Comparison of ENCODE assay signal across 23 mouse cellular contexts in the genomic region with DNA sequence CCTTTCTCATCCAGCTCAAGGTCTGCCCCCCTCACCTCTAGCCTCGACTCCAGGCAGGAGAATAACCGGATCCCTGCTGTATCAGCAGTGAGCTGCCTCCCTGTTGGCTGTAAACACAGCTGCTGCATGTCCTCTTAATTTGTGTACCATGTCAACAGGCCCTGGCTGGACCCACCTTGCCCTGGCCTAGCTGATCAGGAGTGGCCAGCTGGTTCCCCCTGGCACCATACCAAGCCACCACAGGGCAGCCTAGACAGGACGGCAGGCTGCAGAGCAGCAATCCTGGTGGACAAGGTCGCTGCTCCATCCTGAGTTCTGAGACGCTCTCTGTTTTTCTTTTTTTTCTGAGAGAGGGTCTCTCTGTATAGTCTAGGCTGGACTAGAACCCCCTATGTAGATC. TPM values are rescaled to one million over a fixed set of nuclear protein-coding genes. Genes with fewer than 3 reads are reported as not detected.
A peak's percentile ranks its signal among the peaks of the same experiment; 100 is the strongest.
DNase-seq lines count a peak whose midpoint lies in the region; ATAC-seq and TF ChIP-seq lines count a peak whose summit lies in the region.
"Had no signal": no experiment of that assay in that cellular context is flagged by ENCODE, and none has a peak within 500 bp of the region (broad histone marks: within the 10 kb centered on the region; RNA-seq: fewer than 3 reads in every experiment).

No protein-coding gene starts in this region.

- peaks cover 14% of the 10 kb centered on the region for H3K4me1 ChIP-seq in intestine, embryonic 16.5 days (ENCODE audit: control insufficient read depth, insufficient read depth, low read length)
- H3K4me1 ChIP-seq in intestine, embryonic 15.5 days (replicated peaks) = peaks cover 17% of the 10 kb centered on the region; the same call in 1 of the 2 replicates
- no peaks in the 10 kb centered on the region for H3K4me1 ChIP-seq in liver, adult 2 months (ENCODE audit: control insufficient read depth, insufficient read depth, low read length)
- peaks cover 3% of the 10 kb centered on the region; the same call in 1 of the 2 replicates for H3K4me1 ChIP-seq in liver, embryonic 12.5 days

- ATAC-seq in intestine, embryonic 16.5 days = peak; percentile 50; the same call in 1 of the 2 replicates
- no peak for ATAC-seq in intestine, embryonic 15.5 days
- no peak for ATAC-seq in liver, embryonic 12.5 days
- ATAC-seq: forebrain, embryonic 16.5 days had no signal

- H3K9ac ChIP-seq in intestine, embryonic 16.5 days (ENCODE audit: low read depth, low read length) = no peak overlapping the region
- H3K9ac ChIP-seq in intestine, embryonic 15.5 days = no peak overlapping the region
- H3K9ac ChIP-seq in liver, adult 2 months (ENCODE audit: low read depth, low read length) = no peak overlapping the region
- H3K9ac ChIP-seq in liver, embryonic 12.5 days = no peak overlapping the region
- H3K9ac ChIP-seq: embryonic facial prominence, embryonic 12.5 days; liver, embryonic 14.5 days had no signal

- no peak overlapping the region for H3K4me2 ChIP-seq in intestine, embryonic 16.5 days (ENCODE audit: low read depth, low read length)
- no peak overlapping the region for H3K4me2 ChIP-seq in intestine, embryonic 15.5 days (replicated peaks)
- no peak overlapping the region for H3K4me2 ChIP-seq in liver, embryonic 12.5 days
- H3K4me2 ChIP-seq: embryonic facial prominence, embryonic 12.5 days had no signal

- no peak overlapping the region for H3K4me3 ChIP-seq in intestine, embryonic 16.5 days (ENCODE audit: low read length)
- H3K4me3 ChIP-seq in intestine, embryonic 15.5 days (replicated peaks) = no peak overlapping the region
- H3K4me3 ChIP-seq in liver, adult 2 months (ENCODE audit: insufficient read depth, low read depth, low read length) = no peak overlapping the region
- H3K4me3 ChIP-seq in liver, embryonic 12.5 days = no peak overlapping the region
- H3K4me3 ChIP-seq: embryonic facial prominence, embryonic 12.5 days; limb, embryonic 10.5 days; megakaryocyte, embryonic 14.5 days had no signal

- no peak for TF ChIP-seq POLR2A in liver, adult 2 months (IDR thresholded peaks at IDR 0.05; ENCODE audit: extremely low read depth, insufficient read depth, low read length)

- DNase-seq in liver, adult 2 months (ENCODE audit: extremely low read depth, low read depth, low spot score) = peak; percentile 68
- DNase-seq in cerebellum, adult 18-20 months = peak; percentile 31 to 43
- DNase-seq in cerebellum, postnatal 36 days = peak; percentile 41 to 60
- DNase-seq in thymus, postnatal 0 days (ENCODE audit: low spot score) = no peak
- no peak for DNase-seq in B cell, adult 2 months
- DNase-seq: adrenal gland, postnatal 10 days; heart, adult 11 months; lung, postnatal 10 days; spleen, adult 18-20 months; thymus, postnatal 4 days had no signal

- WGBS in intestine, embryonic 16.5 days = 46% methylated on average over 5 of the region's 5 CpGs
- WGBS in intestine, embryonic 15.5 days = 46% methylated on average over 5 of the region's 5 CpGs
- WGBS in liver, adult 2 months = 25% methylated on average over 5 of the region's 5 CpGs
- 43% methylated on average over 5 of the region's 5 CpGs for WGBS in liver, embryonic 12.5 days (ENCODE audit: insufficient replicate concordance)

- H3K27me3 ChIP-seq in intestine, embryonic 16.5 days (replicated peaks; ENCODE audit: control insufficient read depth, insufficient read depth, low read length) = peaks cover 60% of the 10 kb centered on the region
- H3K27me3 ChIP-seq in intestine, embryonic 15.5 days (replicated peaks) = peaks cover 86% of the 10 kb centered on the region
- H3K27me3 ChIP-seq in liver, adult 2 months (ENCODE audit: control insufficient read depth, insufficient read depth, low read length) = peaks cover 5% of the 10 kb centered on the region; the same call in 1 of the 2 replicates
- peaks cover 100% of the 10 kb centered on the region for H3K27me3 ChIP-seq in liver, embryonic 12.5 days (replicated peaks)

- no peak for TF ChIP-seq CTCF in liver, adult 2 months (IDR thresholded peaks at IDR 0.05; ENCODE audit: low read depth, low read length)

- no peaks in the 10 kb centered on the region for H3K79me2 ChIP-seq in liver, adult 2 months (ENCODE audit: control insufficient read depth, insufficient read depth, low read length)

- no peaks in the 10 kb centered on the region for H3K9me3 ChIP-seq in intestine, embryonic 16.5 days (ENCODE audit: control insufficient read depth, low read length)
- no peaks in the 10 kb centered on the region for H3K9me3 ChIP-seq in intestine, embryonic 15.5 days
- no peaks in the 10 kb centered on the region for H3K9me3 ChIP-seq in liver, embryonic 12.5 days (replicated peaks)
- H3K9me3 ChIP-seq: embryonic facial prominence, embryonic 12.5 days; limb, embryonic 10.5 days; megakaryocyte, embryonic 14.5 days had no signal

- H3K27ac ChIP-seq in intestine, embryonic 16.5 days (ENCODE audit: low read length) = no peak overlapping the region
- no peak overlapping the region for H3K27ac ChIP-seq in intestine, embryonic 15.5 days
- no peak overlapping the region for H3K27ac ChIP-seq in liver, adult 2 months (replicated peaks; ENCODE audit: insufficient read depth, low read depth, low read length)
- H3K27ac ChIP-seq in liver, embryonic 12.5 days = no peak overlapping the region
- H3K27ac ChIP-seq: embryonic facial prominence, embryonic 12.5 days; limb, embryonic 10.5 days; liver, embryonic 14.5 days had no signal

- no peaks in the 10 kb centered on the region for H3K36me3 ChIP-seq in intestine, embryonic 16.5 days (ENCODE audit: control insufficient read depth, insufficient read depth, low read length)
- H3K36me3 ChIP-seq in intestine, embryonic 15.5 days = no peaks in the 10 kb centered on the region
- H3K36me3 ChIP-seq in liver, adult 2 months (ENCODE audit: control insufficient read depth, insufficient read depth, low read length) = no peaks in the 10 kb centered on the region
- H3K36me3 ChIP-seq in liver, embryonic 12.5 days = no peaks in the 10 kb centered on the region
- H3K36me3 ChIP-seq: embryonic facial prominence, embryonic 12.5 days; limb, embryonic 10.5 days had no signal

RNA-seq across cellular contexts. Expression of gene Insrr, which starts 4.9 kb away (rescaled TPM):
- polyA plus RNA-seq in intestine, embryonic 16.5 days (2015; fragmentation: Nextera tagmentation; extraction: Ambion mirVana) = 0.27 and 0.39 TPM in 2 replicates
- 0.44 and 0.52 TPM in 2 replicates for polyA plus RNA-seq in intestine, embryonic 15.5 days (2015; fragmentation: Nextera tagmentation; extraction: Ambion mirVana)
- not detected in 2 replicates for total RNA-seq in liver, adult 2 months (2014; rRNA removed)
- 0.02 TPM in 1 of 2 replicates, not detected in the other for polyA plus RNA-seq in liver, adult 2 months (2012; rRNA removed)
- polyA plus RNA-seq in liver, embryonic 12.5 days (2016; fragmentation: Nextera tagmentation; extraction: Ambion mirVana) = 0.05 TPM in 1 of 2 replicates, not detected in the other
- 0.04 and 0.05 TPM in 2 replicates for polyA plus RNA-seq in thymus, postnatal 0 days (2015; fragmentation: Nextera tagmentation; extraction: Ambion mirVana)
- total RNA-seq: gastrocnemius, adult 18-20 months had no signal

RNA-seq across cellular contexts. Expression of gene Ntrk1, which starts 6.7 kb away (rescaled TPM):
- 1.4 and 1.6 TPM in 2 replicates for polyA plus RNA-seq in intestine, embryonic 16.5 days (2015; fragmentation: Nextera tagmentation; extraction: Ambion mirVana)
- polyA plus RNA-seq in intestine, embryonic 15.5 days (2015; fragmentation: Nextera tagmentation; extraction: Ambion mirVana) = 2.5 and 3.2 TPM in 2 replicates
- total RNA-seq in liver, adult 2 months (2014; rRNA removed) = 0.27 TPM in 1 of 2 replicates, not detected in the other
- 0.04 and 0.12 TPM in 2 replicates for polyA plus RNA-seq in liver, adult 2 months (2012; rRNA removed)
- 0.31 and 0.59 TPM in 2 replicates for polyA plus RNA-seq in liver, embryonic 12.5 days (2016; fragmentation: Nextera tagmentation; extraction: Ambion mirVana)
- 0.15 and 0.48 TPM in 2 replicates for polyA plus RNA-seq in thymus, postnatal 0 days (2015; fragmentation: Nextera tagmentation; extraction: Ambion mirVana)
- total RNA-seq: gastrocnemius, adult 18-20 months; hematopoietic stem cell, adult 5-6 weeks had no signal

RNA-seq across cellular contexts. Expression of gene Pear1, which starts 22.4 kb away (rescaled TPM):
- polyA plus RNA-seq in intestine, embryonic 16.5 days (2015; fragmentation: Nextera tagmentation; extraction: Ambion mirVana) = 22.2 and 22.5 TPM in 2 replicates
- 22.6 and 29.5 TPM in 2 replicates for polyA plus RNA-seq in intestine, embryonic 15.5 days (2015; fragmentation: Nextera tagmentation; extraction: Ambion mirVana)
- total RNA-seq in liver, adult 2 months (2014; rRNA removed) = 2.3 and 4.7 TPM in 2 replicates
- 8.7 and 12.7 TPM in 2 replicates for polyA plus RNA-seq in liver, adult 2 months (2012; rRNA removed)
- polyA plus RNA-seq in liver, embryonic 12.5 days (2016; fragmentation: Nextera tagmentation; extraction: Ambion mirVana) = 9.4 and 10.2 TPM in 2 replicates
- 3.5 and 3.6 TPM in 2 replicates for polyA plus RNA-seq in thymus, postnatal 0 days (2015; fragmentation: Nextera tagmentation; extraction: Ambion mirVana)

RNA-seq across cellular contexts. Expression of gene Sh2d2a, which starts 44.9 kb away (rescaled TPM):
- polyA plus RNA-seq in intestine, embryonic 16.5 days (2015; fragmentation: Nextera tagmentation; extraction: Ambion mirVana) = 0.36 and 0.37 TPM in 2 replicates
- 0.24 and 0.43 TPM in 2 replicates for polyA plus RNA-seq in intestine, embryonic 15.5 days (2015; fragmentation: Nextera tagmentation; extraction: Ambion mirVana)
- total RNA-seq in liver, adult 2 months (2014; rRNA removed) = 0.09 and 0.20 TPM in 2 replicates
- 0.39 and 0.83 TPM in 2 replicates for polyA plus RNA-seq in liver, adult 2 months (2012; rRNA removed)
- polyA plus RNA-seq in liver, embryonic 12.5 days (2016; fragmentation: Nextera tagmentation; extraction: Ambion mirVana) = 0.04 and 0.11 TPM in 2 replicates
- polyA plus RNA-seq in thymus, postnatal 0 days (2015; fragmentation: Nextera tagmentation; extraction: Ambion mirVana) = 101 and 108 TPM in 2 replicates
- total RNA-seq: gastrocnemius, adult 18-20 months; layer of hippocampus, adult 18-20 months had no signal
- polyA plus RNA-seq: cortical plate, adult 2 months; embryonic facial prominence, embryonic 12.5 days; forebrain, embryonic 16.5 days; neural tube, embryonic 11.5 days had no signal

RNA-seq across cellular contexts. Expression of gene Lrrc71, which starts 53.3 kb away (rescaled TPM):
- 0.39 and 0.58 TPM in 2 replicates for polyA plus RNA-seq in intestine, embryonic 16.5 days (2015; fragmentation: Nextera tagmentation; extraction: Ambion mirVana)
- 0.36 and 0.48 TPM in 2 replicates for polyA plus RNA-seq in intestine, embryonic 15.5 days (2015; fragmentation: Nextera tagmentation; extraction: Ambion mirVana)
- under 0.01 and 0.07 TPM in 2 replicates for total RNA-seq in liver, adult 2 months (2014; rRNA removed)
- 0.04 and 0.06 TPM in 2 replicates for polyA plus RNA-seq in liver, adult 2 months (2012; rRNA removed)
- polyA plus RNA-seq in liver, embryonic 12.5 days (2016; fragmentation: Nextera tagmentation; extraction: Ambion mirVana) = 0.13 and 0.29 TPM in 2 replicates
- polyA plus RNA-seq in thymus, postnatal 0 days (2015; fragmentation: Nextera tagmentation; extraction: Ambion mirVana) = 0.42 and 0.66 TPM in 2 replicates
- total RNA-seq: gastrocnemius, adult 18-20 months had no signal

Comparison
In these comparisons a context has a peak if more than half of its experiments do, and no peak if none do; other contexts are left out.
1. DNase-seq: peak in liver, adult 2 months (single experiment), cerebellum, adult 18-20 months (2 of 2) and cerebellum, postnatal 36 days (2 of 2); none in thymus, postnatal 0 days (single experiment) and B cell, adult 2 months (0 of 2).